Mouse (Mus musculus): ENCODE measurements around the gene Mapk10. TPM values are rescaled to one million over a fixed set of nuclear protein-coding genes. Genes with fewer than 3 reads are reported as not detected.

Gene Mapk10
- total and polyA plus RNA-seq, 3 experiments = 0.10 to 0.95 (median 0.47) TPM

DNA sequence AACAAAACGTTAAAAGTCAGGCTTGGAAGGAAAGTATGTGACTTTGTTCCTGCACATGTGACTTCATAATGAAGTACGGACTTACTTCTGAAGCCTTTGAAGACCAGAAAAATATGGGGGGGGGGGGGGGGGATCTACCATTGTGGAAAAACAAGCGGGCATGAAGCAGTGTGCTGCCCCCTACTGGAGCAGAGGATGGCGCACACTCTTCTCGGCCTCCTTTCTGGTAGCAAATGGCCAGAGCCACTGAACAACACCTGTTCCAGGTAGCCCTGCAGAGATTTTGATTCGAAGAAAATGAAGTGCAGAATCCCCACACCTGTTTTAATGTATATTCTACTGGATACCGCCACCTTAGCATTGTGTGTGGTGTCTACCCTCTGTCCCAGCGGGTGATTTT lies 135.7 kb downstream of the Mapk10 start:
- TF ChIP-seq SMC3 (IDR thresholded peaks at IDR 0.05; ENCODE audit: low read depth, low read length) = peak; percentile 19; the same call in 1 of the 2 replicates
- TF ChIP-seq CTCF (conservative IDR thresholded peaks at IDR 0.05 in 1 of 2, IDR thresholded peaks at IDR 0.05 in 1 of 2; ENCODE audit: low read depth in 2 of 2, low read length in 2 of 2) = peak in 1 of 2 experiments; percentile 54; a peak in 3 of 4 replicates
- peak; percentile 21 for TF ChIP-seq RAD21 (IDR thresholded peaks at IDR 0.05; ENCODE audit: low read depth, low read length)
- TF ChIP-seq CHD2 (IDR thresholded peaks at IDR 0.05; ENCODE audit: low read length) = no peak
- no peaks in the 10 kb centered on the region for H3K27me3 ChIP-seq (replicated peaks)
- H3K4me2 ChIP-seq (ENCODE audit: insufficient read depth, low read depth, poor library complexity, severe bottlenecking) = no peak overlapping the region
- H3K36me3 ChIP-seq (replicated peaks in 1 of 2; ENCODE audit: control insufficient read depth in 1 of 2, insufficient read depth in 1 of 2, low read length in 1 of 2) = no peaks in the 10 kb centered on the region
- H3K4me1 ChIP-seq (ENCODE audit: control insufficient read depth in 1 of 2, insufficient read depth in 2 of 2) = no peaks in the 10 kb centered on the region
- no peaks in the 10 kb centered on the region for H3K9me3 ChIP-seq (replicated peaks; ENCODE audit: low read length)
- dilution Hi-C loops (cut with MboI; ENCODE audit: extremely low pct_ligation_motif_present, extremely low pct_unique_long_range_greater_than_20kb, low sequenced_read_pairs) (no loop called here), in situ Hi-C loops (cut with MboI; ENCODE audit: low pct_ligation_motif_present, low pct_unique_long_range_greater_than_20kb, low sequenced_read_pairs) (no loop called here)
- no peak overlapping the region for H3K9ac ChIP-seq (ENCODE audit: insufficient read depth, low read depth)
- H3K79me2 ChIP-seq (replicated peaks; ENCODE audit: control insufficient read depth, extremely low read depth, insufficient read depth, poor library complexity, severe bottlenecking) = no peaks in the 10 kb centered on the region
- no peak for DNase-seq (ENCODE audit: extremely low read depth)
- H3K4me3 ChIP-seq (replicated peaks in 1 of 3; ENCODE audit: low read depth in 2 of 3, low read length in 2 of 3, poor library complexity in 1 of 3) = no peak overlapping the region
- no peak overlapping the region for H3K27ac ChIP-seq (ENCODE audit: insufficient read depth, low read depth)

DNA sequence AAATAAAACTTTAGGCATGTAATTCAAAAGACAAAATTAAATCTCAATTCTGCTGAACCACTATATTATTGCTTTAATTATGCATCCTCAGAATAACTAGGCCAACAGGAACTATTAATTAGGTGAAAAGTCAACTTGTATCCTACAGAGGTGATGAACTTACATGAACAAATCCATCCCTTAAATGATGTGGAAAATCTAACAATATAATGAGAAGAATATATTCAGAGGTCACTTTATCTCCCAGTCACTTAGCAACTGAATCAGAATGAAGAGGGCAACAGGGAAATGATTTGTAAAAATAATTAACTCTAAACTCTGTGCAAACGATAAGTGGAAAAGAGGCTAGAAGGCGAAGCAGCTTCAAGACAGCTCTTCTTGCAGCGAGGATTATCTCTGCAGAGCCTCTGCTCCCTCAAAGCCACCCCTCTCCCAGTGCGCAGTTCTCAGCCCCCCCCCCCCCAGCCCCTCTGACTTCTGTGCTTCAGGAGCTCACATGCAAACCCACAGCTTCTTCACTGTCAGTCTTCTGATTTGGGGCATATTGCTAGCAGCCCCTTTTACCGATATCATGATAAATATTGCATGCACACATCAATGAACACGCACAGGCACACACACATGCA lies 138.8 kb downstream of the Mapk10 start:
- dilution Hi-C loops (cut with MboI; ENCODE audit: extremely low pct_ligation_motif_present, extremely low pct_unique_long_range_greater_than_20kb, low sequenced_read_pairs) = no loop called here

DNA sequence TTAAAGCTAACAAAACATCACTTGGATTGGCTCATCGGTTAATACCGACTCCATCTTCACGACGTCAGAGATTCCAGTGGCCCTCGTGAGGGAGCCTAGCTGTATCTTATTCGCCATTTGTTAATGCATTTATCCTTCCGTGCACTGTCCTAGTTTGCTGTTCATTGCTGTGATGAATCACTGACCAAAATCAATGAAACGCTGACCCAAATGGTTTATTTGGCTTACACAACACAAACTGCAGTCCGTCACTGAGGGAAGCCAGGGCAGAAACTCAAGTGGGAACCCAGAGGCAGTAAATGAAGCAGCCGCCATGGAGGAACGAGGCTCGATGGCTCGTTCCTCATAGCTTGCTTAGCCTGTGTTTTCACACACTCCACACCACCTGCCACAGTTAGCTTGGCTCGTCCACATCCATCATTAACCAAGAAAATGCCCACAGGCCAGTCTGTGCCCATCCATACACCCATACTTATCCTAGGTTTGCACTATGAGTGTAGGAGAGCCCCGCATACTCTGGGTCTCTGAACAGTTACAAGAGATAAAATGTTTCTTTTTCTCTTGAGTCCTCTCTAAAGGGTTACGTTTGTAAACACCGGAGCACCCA lies 140.0 kb downstream of the Mapk10 start:
- no peak for TF ChIP-seq ETS1 (conservative IDR thresholded peaks at IDR 0.05; ENCODE audit: low read depth, low read length)
- no peak for TF ChIP-seq ZMIZ1 (IDR thresholded peaks at IDR 0.05; ENCODE audit: low read depth, low read length)
- no peak for TF ChIP-seq NRF1 (IDR thresholded peaks at IDR 0.05; ENCODE audit: low read depth, low read length)
- in situ Hi-C loops (cut with MboI; ENCODE audit: low pct_ligation_motif_present, low pct_unique_long_range_greater_than_20kb, low sequenced_read_pairs) = no loop called here
- no peaks in the 10 kb centered on the region for H3K9me3 ChIP-seq (replicated peaks; ENCODE audit: low read length)
- no peak overlapping the region for H3K9ac ChIP-seq (ENCODE audit: insufficient read depth, low read depth)
- no peaks in the 10 kb centered on the region for H3K36me3 ChIP-seq (replicated peaks in 1 of 2; ENCODE audit: control insufficient read depth in 1 of 2, insufficient read depth in 1 of 2, low read length in 1 of 2)
- DNase-seq (ENCODE audit: extremely low read depth) = no peak
- no peaks in the 10 kb centered on the region for H3K4me1 ChIP-seq (ENCODE audit: control insufficient read depth in 1 of 2, insufficient read depth in 2 of 2)
- H3K4me2 ChIP-seq (ENCODE audit: insufficient read depth, low read depth, poor library complexity, severe bottlenecking) = no peak overlapping the region
- H3K27me3 ChIP-seq (replicated peaks) = no peaks in the 10 kb centered on the region
- H3K4me3 ChIP-seq (replicated peaks in 1 of 3; ENCODE audit: low read depth in 2 of 3, low read length in 2 of 3, poor library complexity in 1 of 3) = no peak overlapping the region
- H3K27ac ChIP-seq (ENCODE audit: insufficient read depth, low read depth) = no peak overlapping the region
- no peaks in the 10 kb centered on the region for H3K79me2 ChIP-seq (replicated peaks; ENCODE audit: control insufficient read depth, extremely low read depth, insufficient read depth, poor library complexity, severe bottlenecking)
- dilution Hi-C loops (cut with MboI; ENCODE audit: extremely low pct_ligation_motif_present, extremely low pct_unique_long_range_greater_than_20kb, low sequenced_read_pairs) = no loop called here

More for the DNA sequence above, 138.8 kb downstream of the Mapk10 start:
- Histone ChIP-seq H3K9me3 (replicated peaks; ENCODE audit: low read length) (no peaks in the 10 kb centered on the region), H3K79me2 (replicated peaks; ENCODE audit: control insufficient read depth, extremely low read depth, insufficient read depth, poor library complexity, severe bottlenecking) (no peaks in the 10 kb centered on the region), H3K27ac (ENCODE audit: insufficient read depth, low read depth) (no peak overlapping the region), H3K9ac (ENCODE audit: insufficient read depth, low read depth) (no peak overlapping the region), H3K36me3 (replicated peaks in 1 of 2; ENCODE audit: control insufficient read depth in 1 of 2, insufficient read depth in 1 of 2, low read length in 1 of 2) (no peaks in the 10 kb centered on the region), H3K4me2 (ENCODE audit: insufficient read depth, low read depth, poor library complexity, severe bottlenecking) (no peak overlapping the region), H3K4me3 (replicated peaks in 1 of 3; ENCODE audit: low read depth in 2 of 3, low read length in 2 of 3, poor library complexity in 1 of 3) (no peak overlapping the region), H3K4me1 (ENCODE audit: control insufficient read depth in 1 of 2, insufficient read depth in 2 of 2) (no peaks in the 10 kb centered on the region), H3K27me3 (replicated peaks) (no peaks in the 10 kb centered on the region)
- TF ChIP-seq NELFE (IDR thresholded peaks at IDR 0.05; ENCODE audit: low read depth, low read length) (no peak), IRF4 (IDR thresholded peaks at IDR 0.05; ENCODE audit: low read depth, low read length) (no peak), TCF12 (IDR thresholded peaks at IDR 0.05; ENCODE audit: low read depth, low read length) (no peak)
- in situ Hi-C loops (cut with MboI; ENCODE audit: low pct_ligation_motif_present, low pct_unique_long_range_greater_than_20kb, low sequenced_read_pairs) = no loop called here
- DNase-seq (ENCODE audit: extremely low read depth) = no peak
